Mouse (Mus musculus) myocyte (in vitro differentiated cells): Measurements from ENCODE around the gene Nfyb. TPM values are rescaled to one million over a fixed set of nuclear protein-coding genes. Genes with fewer than 3 reads are reported as not detected.

ENCODE experiments used
- H3K27me3 ChIP-seq: one replicate; pipeline ENCODE4 v1.6.1; 2011; ENCODE audit not compliant: control insufficient read depth, insufficient read depth, insufficient read length
- H3K36me3 ChIP-seq: one replicate; pipeline ENCODE4 v1.6.1; 2011; ENCODE audit not compliant: control insufficient read depth, insufficient read depth
- H3K4me2 ChIP-seq: one replicate; pipeline ENCODE4 v1.6.1; 2011; ENCODE audit warnings: low read depth, control low read depth
- H3K4me3 ChIP-seq: one replicate; pipeline ENCODE4 v1.5.1; 2011; ENCODE audit warnings: mild to moderate bottlenecking, control low read depth, moderate library complexity
- H3K79me2 ChIP-seq: one replicate; pipeline ENCODE4 v1.6.1; 2011; ENCODE audit not compliant: control insufficient read depth, insufficient read depth
- H3ac ChIP-seq: one replicate; pipeline ENCODE4 v1.6.1; 2011; ENCODE audit not compliant: control insufficient read depth, insufficient read length
- CEBPB ChIP-seq: IDR thresholded peaks from 2 replicates; pipeline ENCODE4 v1.6.1; 2011; ENCODE audit warnings: mild to moderate bottlenecking, moderate library complexity; ENCODE audit not compliant: poor library complexity, insufficient read depth, severe bottlenecking
- E2F4 ChIP-seq: IDR thresholded peaks from one replicate; pipeline ENCODE4 v1.6.1; 2011; ENCODE audit warnings: mild to moderate bottlenecking, control low read depth, moderate library complexity; ENCODE audit not compliant: insufficient read depth
- MAX ChIP-seq: IDR thresholded peaks from one replicate; pipeline ENCODE4 v1.6.1; 2011; ENCODE audit warnings: low read depth, mild to moderate bottlenecking, control low read depth
- MYOD1 ChIP-seq, 3 experiments: IDR thresholded peaks; one replicate each; pipeline ENCODE4 v1.6.1; 2011; ENCODE audit warnings: control low read depth in 2 of 3, low read depth in 2 of 3, mild to moderate bottlenecking in 2 of 3, moderate library complexity in 1 of 3; ENCODE audit not compliant: insufficient read length in 2 of 3, control insufficient read depth in 1 of 3
- MYOG ChIP-seq, 3 experiments: IDR thresholded peaks; one replicate each; pipeline ENCODE4 v1.6.1; 2011; ENCODE audit warnings: control low read depth in 2 of 3, low read depth in 2 of 3, mild to moderate bottlenecking in 2 of 3; ENCODE audit not compliant: insufficient read length in 2 of 3, control insufficient read depth in 1 of 3, insufficient read depth in 1 of 3
- POLR2A ChIP-seq: IDR thresholded peaks from one replicate; pipeline ENCODE4 v1.6.1; 2011; ENCODE audit warnings: low read depth, mild to moderate bottlenecking, control low read depth, moderate library complexity; ENCODE audit not compliant: insufficient read length
- POLR2AphosphoS2 ChIP-seq: IDR thresholded peaks from one replicate; pipeline ENCODE4 v1.6.1; 2011; ENCODE audit warnings: low read depth, control low read depth; ENCODE audit not compliant: insufficient read length
- REST ChIP-seq: IDR thresholded peaks from one replicate; pipeline ENCODE4 v1.6.1; 2011; ENCODE audit warnings: mild to moderate bottlenecking, control low read depth, moderate library complexity; ENCODE audit not compliant: insufficient read depth, insufficient read length
- SRF ChIP-seq: IDR thresholded peaks from one replicate; pipeline ENCODE4 v1.6.1; 2011; ENCODE audit warnings: low read depth; ENCODE audit not compliant: control insufficient read depth, insufficient read length
- TCF12 ChIP-seq: IDR thresholded peaks from one replicate; pipeline ENCODE4 v1.6.1; 2011; ENCODE audit warnings: mild to moderate bottlenecking, control low read depth; ENCODE audit not compliant: poor library complexity, insufficient read depth, severe bottlenecking
- TCF3 ChIP-seq: IDR thresholded peaks from one replicate; pipeline ENCODE4 v1.6.1; 2011; ENCODE audit warnings: low read depth, control low read depth; ENCODE audit not compliant: insufficient read length
- USF1 ChIP-seq: IDR thresholded peaks from one replicate; pipeline ENCODE4 v1.6.1; 2011; ENCODE audit warnings: low read depth, mild to moderate bottlenecking, control low read depth, moderate library complexity
- polyA plus RNA-seq: library from polyadenylated mRNA; unstranded; fragments of >200 nt; fragmentation: generic; extraction: Trizol; gene quantifications from one replicate; pipeline ENCODE4 v1.2.1, GENCODE M21; 2012; ENCODE audit warnings: missing spikeins

Nfyb gene
- polyA plus RNA-seq, 1 experiment = 7.4 TPM

GRCm38 (mm10) chr10:82754642-82755041, 9.3 kb downstream of the Nfyb start:
- H3K4me2 ChIP-seq = no peak overlapping the region
- TF ChIP-seq SRF (no peak), POLR2AphosphoS2 (no peak)
- H3K79me2 ChIP-seq = peaks cover 9% of the 10 kb centered on the region
- peaks cover 83% of the 10 kb centered on the region for H3K36me3 ChIP-seq
- H3K27me3 ChIP-seq = no peaks in the 10 kb centered on the region
- H3ac ChIP-seq = no peak overlapping the region
- H3K4me3 ChIP-seq = no peak overlapping the region

- TF ChIP-seq SRF = no peak
- no peak for TF ChIP-seq REST
- no peak for TF ChIP-seq POLR2A
- TF ChIP-seq TCF3 = no peak
- no peak for TF ChIP-seq USF1
- no peak for TF ChIP-seq POLR2AphosphoS2
- TF ChIP-seq CEBPB = no peak
- no peak for TF ChIP-seq MAX
- no peak for TF ChIP-seq MYOD1 (IDR thresholded peaks at IDR 0.05; ENCODE audit: control insufficient read depth in 1 of 3, insufficient read length in 2 of 3, low read depth in 2 of 3)
- H3K4me3 ChIP-seq = no peak overlapping the region
- no peaks in the 10 kb centered on the region for H3K79me2 ChIP-seq
- H3K27me3 ChIP-seq = no peaks in the 10 kb centered on the region
- H3K36me3 ChIP-seq = peaks cover 77% of the 10 kb centered on the region
- H3ac ChIP-seq = no peak overlapping the region
- no peak overlapping the region for H3K4me2 ChIP-seq
Observed at GRCm38 (mm10) chr10:82752921-82753320, 11.0 kb downstream of the Nfyb start.

- TF ChIP-seq MYOD1 (IDR thresholded peaks at IDR 0.05; ENCODE audit: control insufficient read depth in 1 of 3, insufficient read length in 2 of 3, low read depth in 2 of 3) (no peak), MYOG (IDR thresholded peaks at IDR 0.05; ENCODE audit: control insufficient read depth in 1 of 3, insufficient read depth in 1 of 3, insufficient read length in 2 of 3, low read depth in 2 of 3) (no peak), E2F4 (no peak), SRF (no peak), USF1 (no peak), MAX (no peak), TCF3 (no peak), POLR2A (no peak), TCF12 (no peak)
- H3K4me3 ChIP-seq = no peak overlapping the region
- H3K4me2 ChIP-seq = no peak overlapping the region
- no peaks in the 10 kb centered on the region for H3K79me2 ChIP-seq
- H3K36me3 ChIP-seq = peaks cover 70% of the 10 kb centered on the region
- no peaks in the 10 kb centered on the region for H3K27me3 ChIP-seq
- H3ac ChIP-seq = no peak overlapping the region
Observed at GRCm38 (mm10) chr10:82750778-82751177, 13.2 kb downstream of the Nfyb start.

GRCm38 (mm10) chr10:82746988-82747850, 16.7 kb downstream of the Nfyb start:
- H3K79me2 ChIP-seq = no peaks in the 10 kb centered on the region
- no peak for TF ChIP-seq USF1
- TF ChIP-seq POLR2A = peak; percentile 19
- no peak for TF ChIP-seq MYOG (IDR thresholded peaks at IDR 0.05; ENCODE audit: control insufficient read depth in 1 of 3, insufficient read depth in 1 of 3, insufficient read length in 2 of 3, low read depth in 2 of 3)
- no peak for TF ChIP-seq MAX
- peak in 2 of 3 experiments; percentile 29 to 42 for TF ChIP-seq MYOD1 (IDR thresholded peaks at IDR 0.05; ENCODE audit: control insufficient read depth in 1 of 3, insufficient read length in 2 of 3, low read depth in 2 of 3)
- no peak for TF ChIP-seq SRF
- TF ChIP-seq POLR2AphosphoS2 = peak; percentile 62
- no peak for TF ChIP-seq TCF12
- TF ChIP-seq CEBPB = no peak
- no peak for TF ChIP-seq E2F4
- TF ChIP-seq REST = no peak
- no peak for TF ChIP-seq TCF3
- peaks cover 53% of the 10 kb centered on the region for H3K36me3 ChIP-seq
- H3ac ChIP-seq = no peak overlapping the region
- no peak overlapping the region for H3K4me3 ChIP-seq
- no peak overlapping the region for H3K4me2 ChIP-seq
- H3K27me3 ChIP-seq = no peaks in the 10 kb centered on the region

GRCm38 (mm10) chr10:82745301-82745700, 18.6 kb downstream of the Nfyb start:
- no peaks in the 10 kb centered on the region for H3K79me2 ChIP-seq
- no peak overlapping the region for H3ac ChIP-seq
- no peaks in the 10 kb centered on the region for H3K27me3 ChIP-seq
- H3K4me3 ChIP-seq = no peak overlapping the region
- no peak overlapping the region for H3K4me2 ChIP-seq
- TF ChIP-seq SRF (no peak), MAX (no peak), TCF12 (no peak), TCF3 (no peak), POLR2AphosphoS2 (no peak), CEBPB (no peak), E2F4 (no peak), POLR2A (no peak), MYOD1 (IDR thresholded peaks at IDR 0.05; ENCODE audit: control insufficient read depth in 1 of 3, insufficient read length in 2 of 3, low read depth in 2 of 3) (no peak), USF1 (no peak), REST (no peak), MYOG (IDR thresholded peaks at IDR 0.05; ENCODE audit: control insufficient read depth in 1 of 3, insufficient read depth in 1 of 3, insufficient read length in 2 of 3, low read depth in 2 of 3) (no peak)
- H3K36me3 ChIP-seq = peaks cover 39% of the 10 kb centered on the region
